Mouse (Mus musculus): ENCODE results near the gene Sfmbt2.

The Sfmbt2 gene

DNA sequence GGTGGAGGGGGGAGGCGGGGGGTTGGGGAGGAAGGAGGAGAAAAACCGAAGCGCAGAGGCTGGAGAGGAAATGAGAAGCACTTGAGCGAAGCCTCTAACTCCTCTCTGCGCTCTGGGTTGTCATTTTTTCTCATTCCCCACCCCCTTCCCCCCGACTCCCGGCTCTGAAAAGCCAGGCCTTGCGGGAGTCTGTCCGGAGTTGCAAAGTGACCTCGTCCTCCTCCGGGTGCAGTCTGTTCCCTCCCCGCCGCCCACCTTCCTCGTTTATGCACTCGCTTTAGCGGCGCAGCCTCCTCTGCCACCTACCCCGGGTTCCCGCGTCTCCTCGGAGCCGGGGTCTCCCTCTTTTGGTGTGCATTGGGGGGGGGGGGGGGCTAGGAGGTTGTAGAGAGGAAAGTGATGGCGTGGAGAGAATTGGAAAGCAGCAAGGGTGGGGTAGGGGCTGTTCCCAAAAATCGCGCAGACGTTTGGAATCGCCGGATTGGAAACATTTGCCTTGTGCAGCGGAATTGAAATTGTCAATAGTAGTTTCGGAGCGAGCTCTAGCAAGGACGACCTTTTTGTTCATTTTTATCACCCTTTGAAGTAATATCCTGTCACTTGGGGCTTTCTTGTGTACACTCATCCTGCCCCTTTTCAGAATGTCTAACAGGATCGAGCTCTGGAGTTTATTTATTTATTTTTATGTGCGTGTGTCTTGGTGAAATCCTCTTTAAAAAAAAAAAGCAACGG, 2.6 kb downstream of the Sfmbt2 start:
- no peak for DNase-seq (ENCODE audit: low spot score in 2 of 2)

DNA sequence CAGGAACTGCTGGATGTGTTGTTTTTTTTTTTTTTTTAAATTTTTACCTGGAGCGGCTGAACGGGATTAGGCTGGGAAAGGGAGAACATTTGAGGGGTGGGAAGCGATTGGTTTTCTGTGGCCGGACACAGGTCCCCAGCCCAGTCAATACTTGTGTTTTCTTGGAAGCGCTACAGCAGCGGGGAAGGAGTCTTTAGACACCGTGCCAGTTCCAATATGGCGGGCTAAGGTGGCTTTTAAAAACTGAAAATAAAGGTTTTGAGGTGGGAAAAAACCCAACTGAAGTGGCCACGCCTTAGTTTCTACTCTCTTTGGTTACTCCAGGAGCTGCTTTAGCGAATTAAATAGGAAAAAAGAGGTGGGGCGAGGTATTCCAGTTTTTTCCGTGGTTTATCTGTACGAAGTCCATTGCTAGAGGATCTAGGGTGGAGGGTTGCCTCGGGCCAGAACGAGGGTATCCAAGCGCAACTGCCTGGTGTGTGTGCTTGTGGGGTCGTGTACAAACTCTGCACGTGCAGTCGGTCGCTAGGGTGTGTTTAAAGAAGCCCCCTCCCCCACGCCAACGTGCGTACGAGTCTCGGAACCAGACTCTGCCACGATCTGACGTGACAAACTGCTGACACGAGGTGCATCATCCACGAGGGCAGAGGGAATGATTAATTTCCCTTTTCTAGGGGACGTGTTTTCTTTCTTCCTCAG, 3.3 kb downstream of the Sfmbt2 start:
- peak in 1 of 2 experiments; percentile 20 for DNase-seq (ENCODE audit: low spot score in 2 of 2)

DNA sequence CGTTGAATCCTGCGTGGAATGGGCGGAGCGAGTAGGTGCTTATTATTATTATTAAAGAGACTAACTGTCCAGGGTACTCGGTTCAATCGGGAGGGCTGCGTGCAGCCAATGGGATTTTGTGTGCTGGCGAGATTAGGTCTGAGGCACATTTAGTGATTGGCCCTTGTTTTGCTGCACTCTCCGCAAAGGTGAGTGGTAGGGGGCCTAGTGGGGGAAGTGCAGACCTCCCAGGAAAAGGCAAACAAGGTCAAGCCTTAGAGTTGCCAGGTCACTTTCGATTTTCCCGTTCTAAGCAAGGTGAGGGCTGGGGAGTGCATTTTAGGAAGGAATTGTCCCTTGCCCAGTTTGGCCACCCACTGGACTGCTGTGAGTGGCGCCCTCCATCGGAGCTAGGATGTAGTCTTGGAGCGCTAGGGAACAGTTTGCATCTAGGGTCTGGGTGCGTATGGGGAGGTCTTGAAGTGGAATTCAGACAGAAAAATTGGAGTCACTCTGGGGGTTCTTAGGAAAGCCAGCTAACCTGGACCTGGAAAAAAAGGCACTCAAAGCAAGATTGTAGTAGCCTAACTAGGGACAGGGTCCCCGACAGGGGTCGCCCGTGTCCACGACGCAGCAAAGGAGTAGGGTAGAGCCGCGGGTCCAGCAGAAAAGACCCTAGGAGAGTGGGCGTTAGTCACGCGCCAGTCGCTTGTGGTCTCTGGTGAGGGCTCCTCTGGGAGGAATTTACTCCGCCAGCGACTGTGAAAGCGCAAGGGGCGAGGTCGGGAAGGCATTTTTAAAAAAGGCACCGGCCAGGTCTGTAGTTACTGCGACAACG, 4.1 kb downstream of the Sfmbt2 start:
- no peak for DNase-seq (ENCODE audit: low spot score in 2 of 2)

DNA sequence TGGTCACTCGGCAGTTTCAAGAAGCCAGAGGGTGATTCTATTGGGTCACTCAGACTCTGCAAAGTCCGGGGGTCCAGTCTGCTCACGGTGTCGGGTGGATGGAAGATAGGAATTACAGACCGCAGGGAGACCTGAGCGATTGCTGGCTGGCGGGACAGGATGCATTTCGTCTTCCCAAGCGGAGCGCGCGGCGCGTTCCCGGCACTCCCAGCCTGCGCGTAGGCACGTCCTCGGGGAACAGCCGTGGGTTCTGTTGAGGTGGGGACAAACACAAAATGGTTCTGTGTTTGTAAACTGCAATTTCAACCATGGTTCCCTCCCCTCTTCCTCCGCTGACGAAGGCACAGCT, 4.7 kb downstream of the Sfmbt2 start:
- DNase-seq (ENCODE audit: low spot score in 2 of 2), result no peak

DNA sequence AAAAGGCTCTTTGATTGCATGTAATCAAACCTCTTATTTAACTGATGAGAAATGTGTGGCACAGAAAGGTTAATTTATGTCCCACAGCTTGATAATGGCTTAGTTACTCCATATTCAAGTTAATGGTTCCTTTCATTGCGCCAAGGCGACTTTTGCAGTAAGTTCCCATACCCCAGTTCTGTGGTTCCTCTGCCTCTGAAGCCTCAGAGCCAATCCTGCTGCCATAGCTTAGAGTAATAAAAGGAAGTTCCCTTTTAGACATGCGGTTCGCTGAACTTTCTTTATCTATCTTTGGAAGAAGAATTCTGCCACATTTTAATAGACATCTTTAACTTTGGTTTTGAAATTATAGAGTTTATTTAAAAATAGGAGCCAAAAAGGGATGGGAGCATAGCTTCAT, 19.7 kb downstream of the Sfmbt2 start:
- no peak for DNase-seq (ENCODE audit: low spot score in 2 of 2)

DNA sequence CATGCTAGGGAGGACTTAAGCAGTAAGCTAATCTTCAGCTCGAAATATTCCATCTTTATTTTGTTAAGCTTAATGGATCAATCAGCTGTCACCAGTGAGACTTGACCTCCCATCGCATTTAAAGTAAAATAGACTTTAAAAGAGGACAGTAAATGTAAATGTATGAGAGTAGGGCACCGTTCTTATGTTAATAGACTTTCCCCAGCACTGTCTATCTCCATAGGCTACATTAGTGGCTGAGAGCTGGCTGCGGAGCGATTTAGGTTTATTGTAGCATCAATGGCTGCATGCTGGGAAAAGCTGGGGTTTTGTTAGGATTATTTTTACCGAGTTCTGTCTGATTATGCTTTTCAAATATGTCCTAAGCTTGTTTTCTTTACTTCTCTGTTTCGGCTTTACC, 20.5 kb downstream of the Sfmbt2 start:
- no peak for DNase-seq (ENCODE audit: low spot score in 2 of 2)

DNA sequence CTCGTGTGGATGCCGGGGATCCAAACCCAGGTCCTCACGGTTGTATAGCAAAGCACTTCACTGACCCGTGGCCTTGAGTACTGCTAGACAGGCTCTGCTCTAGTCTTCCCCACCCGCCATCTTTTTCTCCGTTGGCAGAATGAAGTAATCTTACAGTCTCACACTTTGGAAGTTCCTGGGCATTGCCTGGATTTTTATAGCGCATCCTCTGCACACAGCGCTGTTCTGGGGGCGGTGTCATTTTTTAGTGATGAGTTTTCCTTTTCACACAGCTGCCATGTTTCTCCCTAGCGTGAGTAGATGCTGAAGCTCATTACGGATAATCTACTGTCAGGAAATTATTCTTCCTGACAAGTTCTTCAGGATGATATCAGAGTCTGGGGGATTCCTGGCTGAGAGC, 24.8 kb downstream of the Sfmbt2 start:
- DNase-seq (ENCODE audit: low spot score in 2 of 2), result no peak

DNA sequence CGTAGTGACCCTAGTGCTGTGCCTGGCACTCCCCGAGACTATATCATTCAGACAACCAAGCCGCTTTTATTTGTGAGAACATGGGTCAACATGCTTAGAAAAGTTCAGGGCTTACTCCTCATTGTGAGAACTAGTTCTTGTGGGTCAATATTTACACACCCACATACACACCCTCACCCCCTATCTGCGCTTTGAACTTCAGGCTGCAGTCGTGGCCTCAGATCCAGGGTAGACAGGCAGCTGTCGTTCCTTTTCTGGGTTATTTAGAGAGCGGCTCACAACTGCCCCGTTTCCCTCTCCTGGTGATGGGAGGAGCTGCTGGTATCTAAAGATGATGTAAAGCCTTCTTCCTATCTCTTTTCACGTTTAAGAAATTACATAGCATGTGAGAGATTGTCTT, 27.5 kb downstream of the Sfmbt2 start:
- no peak for DNase-seq (ENCODE audit: low spot score in 2 of 2)

DNA sequence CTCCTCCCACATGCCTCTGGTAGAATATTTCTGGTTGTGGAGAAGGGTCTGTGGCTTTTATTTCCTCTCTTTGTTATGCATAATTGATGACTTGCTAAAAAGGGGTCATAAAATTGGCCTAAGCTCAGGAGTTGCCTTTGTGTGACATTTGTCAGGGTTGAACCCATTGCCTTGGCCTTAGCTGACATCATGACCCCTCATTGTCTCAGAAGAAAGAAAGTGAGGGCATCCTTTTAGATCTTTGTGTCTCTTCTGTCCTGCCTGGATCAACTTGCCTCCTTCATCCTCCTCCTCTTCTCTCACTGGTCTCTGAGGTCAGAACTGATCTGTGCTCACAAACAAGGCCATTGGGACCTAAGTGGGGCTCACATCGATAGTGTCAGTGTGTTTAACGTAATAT, 35.8 kb downstream of the Sfmbt2 start:
- DNase-seq (ENCODE audit: low spot score in 2 of 2), result no peak

DNA sequence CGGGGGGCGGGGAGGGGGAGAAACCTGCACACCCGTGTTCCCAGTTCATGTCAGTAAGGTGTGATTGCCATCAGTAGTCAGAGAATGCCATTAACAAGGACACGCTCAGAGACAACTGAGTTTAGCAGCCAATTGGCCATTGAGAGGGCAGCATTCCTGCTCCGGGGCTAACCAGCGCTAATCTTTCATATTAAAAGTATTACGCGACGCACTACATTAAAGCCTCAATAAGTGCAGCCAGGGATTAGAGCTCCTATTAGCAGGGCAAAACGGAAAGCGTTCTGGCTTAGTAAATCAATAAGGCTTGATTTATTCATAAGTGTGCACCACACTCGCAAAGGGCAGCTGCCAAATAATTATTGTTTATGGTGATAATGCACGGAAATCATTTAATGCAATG, 39.1 kb downstream of the Sfmbt2 start:
- DNase-seq (ENCODE audit: low spot score in 2 of 2), result no peak

DNA sequence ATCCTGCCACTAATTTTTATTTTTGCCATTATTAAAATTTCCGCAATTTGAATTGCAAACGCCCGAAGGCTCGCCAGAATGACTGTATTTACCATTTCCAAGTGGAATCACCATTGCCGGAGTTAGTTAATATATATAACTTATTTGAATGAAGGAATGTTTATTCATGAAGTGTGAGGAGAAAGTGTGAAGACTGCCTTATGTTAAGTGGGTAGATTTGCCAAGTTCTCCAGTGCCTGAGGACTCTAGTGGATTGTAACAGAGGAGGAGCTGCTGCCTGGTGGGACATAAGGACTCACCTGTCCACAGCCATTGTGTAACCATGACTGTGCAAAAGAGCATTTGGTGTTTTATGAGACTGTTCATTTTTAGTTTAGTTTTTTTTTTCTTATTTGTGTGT, 39.8 kb downstream of the Sfmbt2 start:
- no peak for DNase-seq (ENCODE audit: low spot score in 2 of 2)

DNA sequence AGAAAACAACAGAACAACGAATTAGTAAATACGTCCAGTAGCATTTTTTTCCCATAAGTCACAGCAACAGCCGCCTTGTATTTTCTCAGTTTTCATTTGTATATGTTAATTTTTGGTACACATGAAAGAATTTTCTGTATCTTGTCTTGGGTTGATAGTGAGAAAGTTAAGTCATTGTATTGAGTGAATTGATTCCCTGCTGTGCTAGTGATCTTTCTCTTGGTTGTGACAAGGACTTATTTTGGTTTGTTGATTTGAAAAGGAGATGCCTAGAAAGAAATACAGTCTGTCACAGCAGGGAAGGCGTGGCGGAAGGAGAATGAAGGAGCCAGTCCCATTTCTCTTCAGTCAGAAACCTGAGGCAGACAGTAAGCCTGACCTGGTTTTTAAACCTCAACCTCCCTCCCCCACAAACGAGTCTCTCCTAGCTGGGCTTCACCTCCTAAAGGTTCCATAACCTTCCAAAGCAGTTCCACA, 50.7 kb downstream of the Sfmbt2 start:
- no peak for DNase-seq (ENCODE audit: low spot score in 2 of 2)

DNA sequence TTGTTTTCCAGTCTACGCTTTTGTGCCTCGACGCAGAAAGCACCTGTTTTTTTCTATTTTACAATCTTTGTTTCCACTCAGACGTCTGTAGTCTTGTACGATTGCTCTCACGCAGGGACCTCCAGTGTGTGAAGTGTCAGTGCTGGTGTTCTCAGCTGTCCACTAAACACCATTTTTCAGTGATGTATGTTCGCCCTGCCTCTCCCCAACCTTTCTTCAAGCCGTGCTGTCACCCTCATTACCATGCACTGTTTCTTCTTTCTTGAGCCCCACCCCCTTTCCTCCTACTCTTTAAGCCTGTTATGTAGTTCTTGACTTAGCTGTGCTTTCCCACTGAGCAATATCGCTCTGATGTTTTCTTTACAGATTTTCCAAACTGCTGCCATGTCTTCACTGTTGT, 67.0 kb downstream of the Sfmbt2 start:
- DNase-seq (ENCODE audit: low spot score in 2 of 2), result no peak

DNA sequence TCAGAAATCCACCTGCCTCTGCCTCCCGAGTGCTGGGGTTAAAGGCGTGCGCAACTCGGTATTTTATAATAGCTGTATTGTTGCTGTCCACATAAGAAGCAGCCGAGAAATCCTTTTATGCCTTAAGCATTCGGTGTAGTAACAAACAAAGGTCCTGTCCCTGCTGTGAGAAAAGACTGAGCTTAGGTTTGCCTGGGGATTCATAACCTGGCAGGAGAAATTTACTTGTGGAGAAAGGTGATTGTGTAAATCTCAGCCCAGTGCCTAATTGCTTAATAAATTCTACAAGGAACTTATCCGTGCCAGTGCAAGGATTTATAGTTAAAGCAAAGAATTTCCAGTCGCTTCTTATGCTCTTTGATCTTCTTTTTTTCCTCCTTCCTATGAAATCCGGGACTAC, 71.5 kb downstream of the Sfmbt2 start:
- no peak for DNase-seq (ENCODE audit: low spot score in 2 of 2)

DNA sequence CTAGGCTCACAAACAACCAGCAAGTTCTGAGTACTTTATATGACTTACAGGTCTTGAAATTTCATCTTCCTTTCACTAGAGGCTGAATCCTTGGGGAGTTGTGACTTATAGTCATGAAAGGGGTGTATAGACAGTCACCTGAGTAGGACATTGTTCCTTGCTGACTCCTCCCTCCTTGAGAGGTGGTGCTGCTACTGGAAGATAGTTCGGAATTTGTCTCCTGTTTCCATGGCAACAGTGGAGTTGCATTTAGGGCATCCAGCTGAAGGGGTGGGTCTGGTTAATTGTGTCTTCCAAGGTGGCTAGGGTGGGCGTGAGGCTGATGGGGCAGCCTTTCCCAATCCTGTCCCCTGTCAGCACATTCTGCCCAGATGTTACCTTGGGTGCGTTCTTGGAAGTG, 83.3 kb downstream of the Sfmbt2 start:
- DNase-seq (ENCODE audit: low spot score in 2 of 2), result no peak

DNA sequence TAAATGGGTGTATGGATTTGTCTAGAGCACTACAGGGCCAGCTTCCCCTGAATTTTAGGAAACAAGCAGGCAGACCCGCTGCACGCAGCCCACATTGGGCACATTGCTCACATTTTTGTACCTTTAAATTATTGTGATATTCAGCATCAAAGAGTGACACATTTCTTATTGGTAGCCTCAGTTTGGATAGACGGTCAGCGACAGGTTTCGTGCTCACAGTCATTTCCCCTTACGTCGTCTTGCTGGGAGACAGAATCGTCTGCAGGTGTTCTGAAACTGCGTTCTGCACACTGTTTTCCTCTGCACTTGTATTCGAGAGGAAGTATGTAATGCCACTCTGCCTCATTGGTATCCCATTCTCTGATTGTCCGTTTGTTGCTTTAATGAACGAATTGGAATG, 88.0 kb downstream of the Sfmbt2 start:
- no peak for DNase-seq (ENCODE audit: low spot score in 2 of 2)

DNA sequence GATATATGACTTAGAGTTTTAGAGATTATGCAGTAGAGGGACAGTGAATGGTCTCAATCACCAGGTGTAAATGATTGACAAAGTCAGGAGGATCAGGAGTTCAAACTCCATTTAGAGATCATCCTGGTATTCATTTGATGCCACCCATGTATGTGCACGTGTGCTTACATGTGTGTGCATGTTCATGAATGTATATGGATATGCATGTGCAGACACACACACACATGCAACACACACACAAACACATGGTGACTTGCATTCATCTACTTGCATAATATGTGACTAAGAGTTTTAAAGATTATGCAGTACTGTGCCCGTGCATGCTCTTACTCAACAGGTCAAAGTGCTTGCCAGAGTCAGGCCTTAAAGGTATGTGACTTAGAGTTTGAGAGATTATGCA, 146.2 kb downstream of the Sfmbt2 start:
- DNase-seq (ENCODE audit: low spot score in 2 of 2), result no peak

DNA sequence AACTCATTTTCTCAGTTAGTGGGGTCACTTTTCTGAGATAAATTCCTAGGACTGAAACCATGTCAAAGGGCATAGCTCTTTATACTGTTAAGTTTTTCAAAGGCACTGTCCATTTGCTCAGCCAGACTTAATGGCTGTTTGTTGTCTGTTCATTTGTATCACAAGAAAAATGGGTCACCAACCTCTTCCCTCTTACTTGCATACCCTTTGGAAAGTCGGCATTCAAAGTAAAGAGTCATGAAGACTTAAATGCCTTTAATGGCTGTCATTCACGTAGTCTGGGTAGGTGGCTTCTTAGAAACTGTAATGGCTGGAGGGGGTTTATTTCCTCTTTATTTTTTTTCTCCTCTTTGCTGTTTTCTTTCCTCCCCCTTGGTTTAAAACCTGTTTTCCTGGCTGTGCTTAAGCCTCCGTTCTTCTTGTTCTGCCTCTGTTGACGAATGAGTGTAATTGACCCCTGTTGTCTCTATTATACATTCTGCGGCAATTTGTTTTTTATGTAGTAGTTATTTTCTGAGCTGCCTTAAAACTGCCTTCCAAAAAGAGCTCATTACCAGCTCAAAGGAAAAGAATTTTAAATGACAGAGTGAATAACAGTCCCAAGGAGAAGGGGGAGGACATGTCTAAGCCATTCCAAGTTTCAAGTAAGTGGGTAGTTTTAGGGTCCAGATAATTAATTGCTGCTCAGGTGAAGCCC, 151.6 kb downstream of the Sfmbt2 start:
- DNase-seq (ENCODE audit: low spot score in 2 of 2), result no peak

DNA sequence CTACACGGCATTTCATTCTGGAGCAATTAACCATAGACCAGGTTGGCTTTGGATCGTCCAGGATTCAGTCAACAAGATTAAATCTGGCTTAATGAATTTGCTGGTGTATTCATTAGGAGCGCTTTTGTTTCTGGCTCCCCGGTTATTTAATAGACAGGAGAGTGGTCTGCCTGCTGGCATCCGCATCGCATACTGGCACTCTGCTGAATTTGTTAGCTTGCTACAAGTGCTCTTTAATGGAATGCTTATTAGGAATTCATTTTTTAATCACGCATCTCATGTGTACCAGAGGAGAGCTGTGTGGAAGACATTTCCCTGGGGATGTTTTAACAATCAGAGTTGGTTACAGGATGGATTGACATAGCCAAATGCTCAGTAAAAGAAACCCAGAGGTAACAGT, 155.3 kb downstream of the Sfmbt2 start:
- DNase-seq (ENCODE audit: low spot score in 2 of 2), result no peak

DNA sequence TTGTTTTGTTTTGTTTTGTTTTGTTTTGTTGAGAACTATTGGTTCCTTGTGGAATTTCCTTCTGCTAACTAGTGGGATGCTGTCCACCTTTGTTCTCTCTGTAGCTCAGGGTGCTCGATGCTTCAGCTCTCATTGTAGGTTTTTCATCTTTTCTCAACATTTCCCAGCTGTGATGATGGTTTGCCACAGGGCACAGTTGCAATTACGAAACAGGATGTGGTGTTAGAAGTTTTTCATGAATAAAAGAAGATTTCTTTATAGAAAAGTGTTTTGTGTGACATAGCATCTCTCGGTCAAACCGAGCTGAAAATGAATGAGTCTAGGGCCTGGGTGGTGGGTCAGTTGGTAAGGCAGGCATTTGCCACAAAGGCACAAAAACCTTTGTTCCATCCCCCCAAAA, 171.5 kb downstream of the Sfmbt2 start:
- no peak for DNase-seq (ENCODE audit: low spot score in 2 of 2)

DNA sequence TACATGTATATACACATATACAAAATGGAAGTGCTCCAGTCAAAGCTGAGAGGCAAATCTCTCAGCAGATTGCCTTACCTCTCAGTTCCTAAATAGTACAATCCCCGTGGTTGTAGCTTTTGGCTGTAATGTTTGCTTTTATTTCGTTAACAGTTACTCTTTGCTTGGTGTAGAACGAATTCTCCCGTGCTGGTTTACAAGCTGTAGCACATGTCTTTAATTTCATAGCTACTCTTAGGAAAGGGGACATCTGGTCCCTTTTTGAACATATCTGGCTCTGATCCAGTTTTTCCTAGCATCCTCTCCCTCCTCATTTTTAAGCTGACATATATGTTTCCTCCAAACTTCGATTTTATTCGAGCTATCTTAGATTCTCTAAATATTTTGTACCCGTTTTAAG, 172.1 kb downstream of the Sfmbt2 start:
- DNase-seq (ENCODE audit: low spot score in 2 of 2), result no peak

DNA sequence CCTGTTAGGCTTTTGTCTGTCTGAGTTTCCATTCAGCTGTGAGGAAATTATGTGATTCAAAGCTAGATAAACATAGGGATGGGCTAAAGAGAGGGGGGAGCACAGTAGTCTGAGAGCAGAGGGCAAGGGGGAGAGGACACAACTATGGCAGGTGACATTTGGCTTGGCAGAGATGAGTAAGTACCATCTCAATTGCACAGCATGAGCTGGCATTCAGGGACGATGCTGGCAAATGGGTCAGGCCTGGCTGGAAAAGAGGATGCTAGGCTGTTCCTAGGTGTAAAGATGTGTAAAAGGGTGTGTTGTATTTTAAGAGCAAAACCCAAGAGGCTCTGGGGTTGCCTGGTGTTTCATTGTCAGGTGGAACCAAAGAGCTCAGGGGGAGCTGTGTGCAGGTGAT, 188.5 kb downstream of the Sfmbt2 start:
- DNase-seq (ENCODE audit: low spot score in 2 of 2), result no peak

All from natural killer cell, adult 2 months (primary cell).